Mouse (Mus musculus) cerebellum, postnatal 36 days (tissue): ENCODE results near the gene Cited4.
A peak's percentile ranks its signal among the peaks of the same experiment; 100 is the strongest.

Source experiments
- DNase-seq, 2 experiments: peaks; one replicate each; pipeline ENCODE4 v3.0.0; 2021 to 2022; ENCODE audit warnings: mixed read lengths in 2 of 2

Gene Cited4

DNA sequence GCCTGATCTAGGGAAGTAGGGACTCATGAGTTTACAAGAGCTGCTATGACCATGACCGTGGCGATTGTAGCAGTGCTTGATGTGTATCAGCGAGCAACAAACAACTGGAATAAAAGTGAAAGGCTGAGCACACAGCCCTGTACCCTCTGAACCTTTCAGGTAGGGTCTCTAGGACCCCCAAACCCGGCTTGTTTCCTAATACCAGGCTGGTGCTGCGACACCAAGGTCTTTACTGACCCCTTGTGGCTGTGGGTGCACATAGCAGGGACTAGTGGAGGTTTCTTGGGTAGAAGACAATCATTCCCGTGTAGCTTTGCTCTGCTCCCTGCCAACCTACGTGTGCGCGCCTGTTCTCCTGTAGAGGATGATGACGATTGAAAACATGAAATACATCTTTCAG, 15.8 kb downstream of the Cited4 start:
- peak; percentile 77 to 78 for DNase-seq

- no peak for DNase-seq
These were observed 17.1 kb downstream of the Cited4 start for GRCm38 (mm10) chr4:120683278-120683997.

DNA sequence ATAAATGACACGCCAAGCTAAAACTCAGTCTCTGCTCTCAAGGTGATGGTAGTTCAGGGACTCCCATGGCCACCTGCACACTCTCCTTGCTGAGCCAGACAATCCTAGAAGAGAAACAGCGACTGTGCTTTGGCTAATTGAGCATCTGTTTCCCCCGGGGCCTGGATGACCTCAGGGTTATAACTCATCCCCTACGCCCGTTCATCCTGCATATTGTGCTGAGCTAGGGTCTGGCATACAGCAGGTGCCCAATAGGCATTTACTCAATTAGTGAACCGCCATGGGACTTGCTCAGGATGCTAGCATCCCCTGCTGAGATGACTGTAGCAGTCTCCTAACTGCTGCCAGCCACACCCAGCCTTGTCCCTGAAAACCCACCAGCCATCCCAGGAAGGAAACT, 20.9 kb downstream of the Cited4 start:
- no peak for DNase-seq

GRCm38 (mm10) chr4:120689317-120689716, 22.9 kb downstream of the Cited4 start:
- DNase-seq = no peak

DNA sequence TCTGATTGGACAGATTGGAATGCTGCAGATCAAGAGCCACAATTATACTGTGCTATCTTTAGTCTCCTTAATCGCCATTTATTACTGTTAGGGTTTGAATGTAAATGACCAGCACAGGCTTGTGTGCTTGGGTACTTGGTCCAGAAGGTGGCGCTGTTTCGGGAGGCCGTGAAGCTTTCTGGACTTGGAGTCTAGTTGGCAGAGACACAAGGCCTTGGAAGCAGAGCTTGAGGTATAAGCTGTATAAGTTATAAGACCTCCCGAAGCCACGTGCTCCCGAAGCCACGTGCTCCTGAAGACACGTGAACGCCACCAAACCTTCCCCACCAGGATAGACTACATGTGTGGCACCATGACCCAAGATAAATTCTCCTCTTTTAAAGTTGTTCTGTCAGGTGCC, 26.3 kb downstream of the Cited4 start:
- DNase-seq = peak; percentile 59 to 64

DNA sequence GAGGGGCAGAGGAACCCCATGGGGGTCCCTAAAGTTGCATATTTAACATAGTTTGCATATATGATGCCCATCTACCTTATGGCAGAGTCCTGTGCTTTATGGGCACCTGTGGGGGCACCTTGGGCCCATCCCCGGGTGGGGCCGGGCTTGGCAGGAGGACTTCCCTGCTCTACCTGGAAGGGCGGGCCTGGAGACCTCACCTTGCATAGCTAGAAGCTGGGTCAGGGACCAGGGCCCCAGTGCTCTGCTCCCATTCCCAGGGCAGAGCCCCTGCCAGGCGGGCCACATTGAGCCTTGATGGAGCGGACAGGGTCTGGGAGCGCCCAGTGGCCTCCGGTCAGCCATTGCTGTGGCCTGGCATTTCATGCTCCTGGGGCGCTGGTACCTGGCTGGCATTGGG, 31.0 kb downstream of the Cited4 start:
- no peak for DNase-seq

GRCm38 (mm10) chr4:120697799-120698484, 31.6 kb downstream of the Cited4 start:
- DNase-seq = no peak

DNA sequence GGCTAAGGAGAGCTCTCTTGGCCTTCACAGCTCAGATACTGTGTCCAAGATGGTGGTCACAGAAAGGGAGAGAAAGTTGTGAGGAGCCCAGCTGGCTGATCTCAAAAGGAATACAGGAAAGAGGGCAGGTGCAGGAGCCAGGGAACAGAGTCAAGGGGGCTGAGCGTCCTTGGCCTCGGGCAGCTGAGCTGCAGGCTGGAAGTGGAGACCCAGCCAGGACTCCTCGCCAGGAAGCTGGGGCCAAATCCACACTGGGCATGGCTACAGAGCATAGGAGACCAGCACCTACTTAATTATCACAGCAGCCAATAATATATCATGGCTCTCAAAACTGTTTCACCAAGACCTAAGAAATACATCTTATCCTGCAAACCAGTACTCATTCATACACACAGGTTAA, 34.8 kb downstream of the Cited4 start:
- DNase-seq = no peak

DNA sequence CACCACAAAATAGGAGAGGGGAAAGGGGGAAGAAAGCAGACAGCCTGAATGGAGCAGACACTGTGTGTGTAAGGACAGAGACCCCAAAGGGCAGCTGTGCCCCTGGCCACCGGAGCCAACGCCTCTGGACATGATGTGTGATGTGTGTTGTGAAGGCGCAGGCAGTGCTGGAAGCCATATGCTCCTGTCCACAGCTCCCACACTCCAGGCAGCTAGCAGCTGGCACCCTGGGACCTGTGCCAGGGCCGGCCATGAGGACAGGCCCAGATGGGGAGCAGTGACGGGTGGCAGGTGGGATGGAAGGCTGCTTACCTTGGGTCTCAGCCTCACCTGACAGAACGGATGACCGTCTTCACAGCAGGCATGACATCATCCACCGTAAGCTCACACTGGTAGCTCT, 35.7 kb downstream of the Cited4 start:
- peak; percentile 34 to 56 for DNase-seq

DNA sequence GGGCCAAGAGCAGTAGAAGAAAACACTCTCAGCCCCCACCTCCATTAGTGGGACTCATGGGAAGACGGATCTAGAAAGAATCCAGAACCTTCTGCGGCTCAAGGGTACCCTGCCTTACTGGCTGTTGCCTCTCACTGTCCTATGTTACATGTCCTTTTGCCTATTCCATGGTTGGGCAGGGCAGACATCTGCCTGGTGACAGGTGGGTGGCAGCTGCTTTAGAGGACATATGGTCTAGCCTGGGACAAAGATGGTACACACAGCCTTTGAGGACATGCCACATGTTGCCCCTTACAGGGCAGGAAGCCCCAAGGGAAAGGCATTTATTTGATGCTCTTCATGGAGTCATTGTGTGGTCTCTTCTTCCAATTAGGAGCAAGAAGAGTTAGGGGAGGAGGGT, 36.1 kb downstream of the Cited4 start:
- DNase-seq = no peak

- no peak for DNase-seq
These were observed 45.9 kb downstream of the Cited4 start for GRCm38 (mm10) chr4:120712236-120712635.

DNA sequence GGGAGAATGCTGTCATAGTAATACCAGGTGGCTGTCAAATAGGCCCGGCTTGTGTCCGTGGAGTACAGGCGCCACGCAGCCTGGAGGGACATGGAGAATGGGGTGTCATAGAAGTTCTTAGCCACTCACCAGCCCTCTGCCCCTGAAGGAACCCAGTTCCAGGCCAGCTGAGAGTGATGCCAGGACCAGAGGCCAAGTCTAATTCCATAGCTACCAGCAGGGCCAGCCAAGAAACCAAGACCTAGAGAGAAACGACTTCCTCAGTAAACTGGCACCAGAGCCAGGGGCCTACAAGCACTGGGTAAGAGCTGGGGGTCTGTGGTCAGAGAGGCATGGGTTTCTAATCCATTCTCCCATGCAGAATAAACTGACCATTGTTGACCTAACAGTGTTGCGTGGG, 46.6 kb downstream of the Cited4 start:
- DNase-seq = no peak

DNA sequence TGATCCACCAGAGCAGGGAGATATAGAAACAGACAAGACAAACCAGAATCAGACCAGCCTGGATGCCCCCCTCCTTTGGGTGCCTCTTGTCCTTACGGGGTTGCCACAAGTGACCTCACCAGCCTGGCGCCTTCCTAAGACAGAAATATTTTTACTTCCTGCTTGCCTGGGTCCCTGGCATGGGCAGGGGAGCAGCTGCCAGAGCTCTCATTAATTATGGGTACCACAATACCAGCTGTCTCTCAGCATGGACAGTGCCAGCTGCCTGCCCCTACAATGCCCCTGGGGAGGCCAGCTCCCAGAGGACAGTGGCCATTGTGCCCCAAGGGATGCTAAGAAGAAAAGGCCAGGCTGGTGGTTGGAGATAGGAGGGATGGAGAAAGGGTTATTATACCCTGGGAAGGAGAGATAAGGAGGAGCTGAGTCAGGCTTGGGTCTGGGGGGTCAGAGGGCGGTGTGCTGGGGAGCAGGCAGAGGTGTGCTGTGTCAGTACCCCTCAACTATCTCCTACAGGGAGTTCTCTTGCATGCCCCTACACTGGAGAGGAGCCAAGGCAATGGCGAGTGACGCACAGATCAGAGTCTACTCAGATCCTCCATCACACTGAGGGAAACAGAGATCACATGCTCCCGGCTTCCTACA, 47.6 kb downstream of the Cited4 start:
- DNase-seq = no peak

GRCm38 (mm10) chr4:120716141-120716571, 49.8 kb downstream of the Cited4 start:
- peak in 1 of 2 experiments; percentile 32 for DNase-seq

- DNase-seq = no peak
These were observed 50.4 kb downstream of the Cited4 start for GRCm38 (mm10) chr4:120716765-120717164.
